Mouse (Mus musculus): ENCODE data around the gene Aym1.

Aym1 gene

GRCm38 (mm10) chr5:113402702-113403101, 45.6 kb downstream of the Aym1 start:
- DNase-seq (ENCODE audit: low spot score in 2 of 2): no peak

GRCm38 (mm10) chr5:113407346-113407745, 50.3 kb downstream of the Aym1 start:
- no peak for DNase-seq (ENCODE audit: low spot score in 2 of 2)
